Mouse (Mus musculus): ENCODE measurements around the gene Met.
A peak's percentile ranks its signal among the peaks of the same experiment; 100 is the strongest.

Met gene

DNA sequence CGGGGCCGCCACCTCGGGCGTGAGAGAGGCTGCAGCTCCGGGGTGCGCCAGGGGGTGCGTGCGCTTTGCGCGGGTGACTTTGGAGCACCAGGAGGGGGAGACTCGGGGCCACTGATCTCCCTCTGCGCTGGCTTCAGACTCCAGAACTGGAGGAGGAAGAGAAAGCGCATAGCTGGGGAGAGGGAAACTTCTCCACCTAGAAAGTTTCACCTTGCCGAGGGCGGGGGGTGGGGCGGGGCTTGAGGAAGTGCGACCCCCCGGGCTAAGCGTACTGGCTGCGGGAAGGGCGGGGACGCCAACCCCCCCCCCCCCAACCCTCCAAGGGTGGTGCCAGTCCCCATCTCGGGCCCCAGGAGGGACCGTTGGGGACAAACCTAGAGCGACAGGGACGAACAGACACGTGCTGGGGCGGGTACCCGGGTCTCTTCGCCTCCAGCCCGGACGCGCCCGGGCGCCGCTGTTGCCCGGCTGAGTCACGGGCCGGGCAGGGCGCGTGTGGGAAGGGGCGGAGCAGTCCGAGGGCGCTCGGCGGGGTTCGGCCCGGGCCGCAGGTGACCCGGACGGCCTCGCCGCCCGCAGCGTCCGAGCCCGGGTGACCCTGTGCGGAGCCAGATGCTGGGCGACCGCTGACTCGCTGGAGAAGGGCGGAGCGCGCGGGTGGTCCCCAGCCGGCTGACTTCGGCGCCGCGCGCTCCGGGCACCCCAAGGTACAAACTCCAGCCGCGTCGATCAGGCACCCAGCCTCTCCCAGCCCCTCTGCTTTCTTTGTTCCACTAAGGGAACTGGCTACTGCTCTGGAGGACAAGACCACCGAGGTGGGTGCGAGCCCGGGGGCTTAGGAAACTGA lies at the start of gene Met:
Gene Met, plus strand, starts transcription at position 367 of the 847 bp plus-strand sequence.
- DNase-seq (ENCODE audit: low spot score) = peak; percentile 44

DNA sequence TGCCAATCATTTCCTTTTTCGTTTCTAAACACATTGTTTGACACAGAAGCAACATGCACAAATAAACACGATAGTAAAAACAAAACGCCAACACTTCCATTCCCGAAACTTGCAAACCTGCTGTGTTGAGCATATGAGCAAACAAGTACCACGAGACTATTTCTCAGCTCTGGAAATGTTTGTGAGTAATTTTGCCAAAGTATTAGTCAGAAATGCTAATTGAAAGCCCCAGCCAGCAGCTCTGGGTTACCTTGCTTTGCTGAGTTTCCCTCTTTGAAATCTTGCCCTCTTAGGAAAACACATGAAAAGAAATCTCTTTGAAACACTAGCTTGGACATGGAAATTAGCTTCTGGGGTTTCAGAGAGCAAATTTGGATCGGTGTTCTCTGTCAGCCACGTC lies 45.4 kb upstream of the Met start:
- no peak for DNase-seq (ENCODE audit: low spot score)

DNA sequence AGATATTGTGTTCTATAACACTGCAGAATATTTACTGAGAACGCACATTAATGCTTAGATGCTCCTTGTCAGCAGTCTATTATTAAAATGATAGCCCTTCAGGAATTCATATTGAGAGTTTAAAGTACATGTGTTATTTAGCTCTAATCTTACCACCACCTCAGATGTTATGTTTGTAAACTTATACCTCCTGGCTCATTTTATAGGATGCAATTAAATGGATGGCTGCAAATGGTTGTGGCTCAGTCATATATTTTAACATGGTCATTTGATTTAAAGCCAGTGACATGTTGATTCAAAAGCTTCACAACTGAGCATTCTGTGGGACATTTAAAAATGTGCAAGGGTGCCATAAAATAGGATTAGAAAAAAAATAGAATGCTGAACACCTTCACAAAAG lies 41.2 kb upstream of the Met start:
- no peak for DNase-seq (ENCODE audit: low spot score)

DNA sequence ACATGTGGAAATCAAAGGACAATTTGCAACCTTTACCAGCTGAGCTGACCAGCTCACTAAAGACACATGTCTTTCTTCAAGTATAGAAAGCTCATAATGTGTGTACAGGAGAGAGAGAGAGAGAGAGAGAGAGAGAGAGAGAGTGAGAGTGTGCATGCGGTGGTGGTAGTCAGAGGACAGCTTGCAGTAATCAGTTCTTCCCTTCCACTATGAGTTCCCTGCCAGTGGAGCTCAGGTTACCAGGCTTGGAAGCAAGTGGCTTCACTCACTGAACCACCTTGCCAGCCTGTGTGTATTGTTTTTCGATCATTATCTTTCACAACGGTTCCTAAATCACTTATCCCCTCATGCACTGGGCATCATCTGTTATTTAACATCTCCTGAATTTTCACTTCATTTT lies 34.6 kb upstream of the Met start:
- DNase-seq (ENCODE audit: low spot score) = no peak

DNA sequence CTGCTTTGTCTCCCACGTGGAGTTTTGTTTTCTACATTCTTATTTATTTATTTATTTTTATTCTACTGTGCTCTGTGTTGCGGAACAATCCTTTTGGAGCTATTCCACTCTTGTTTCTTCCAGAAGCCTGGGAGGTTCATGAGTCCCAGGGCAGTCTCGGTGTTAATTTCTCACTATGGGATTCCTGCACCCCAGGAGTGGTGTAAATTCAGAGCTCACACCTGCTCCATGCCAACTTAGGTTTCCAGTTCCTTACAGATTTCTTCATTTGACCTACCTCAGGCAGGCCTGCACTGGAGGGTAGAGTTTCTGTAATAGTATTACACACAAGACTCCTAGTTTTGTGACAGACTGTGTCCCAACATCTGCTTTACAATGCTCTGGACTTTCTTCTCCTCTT lies 34.0 kb upstream of the Met start:
- DNase-seq (ENCODE audit: low spot score) = no peak

DNA sequence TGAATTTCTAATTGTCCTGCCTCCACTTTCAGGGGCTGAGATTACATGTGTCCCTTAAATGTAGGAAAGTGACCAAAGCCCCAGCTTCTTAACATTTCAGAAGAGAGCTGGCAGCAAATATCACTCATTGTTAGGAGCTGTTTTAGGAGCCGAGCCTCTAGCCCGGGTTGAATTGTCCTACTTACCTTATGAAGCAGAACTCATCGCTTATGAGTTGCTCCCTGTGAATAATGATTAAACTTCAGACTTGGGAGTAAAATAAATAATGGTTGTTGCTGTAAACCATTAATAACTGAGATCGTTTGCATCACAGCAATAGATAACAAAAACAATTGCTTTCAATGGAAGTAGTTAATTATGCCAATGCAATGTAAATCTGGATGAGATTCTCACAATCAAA lies 20.3 kb upstream of the Met start:
- no peak for DNase-seq (ENCODE audit: low spot score)

DNA sequence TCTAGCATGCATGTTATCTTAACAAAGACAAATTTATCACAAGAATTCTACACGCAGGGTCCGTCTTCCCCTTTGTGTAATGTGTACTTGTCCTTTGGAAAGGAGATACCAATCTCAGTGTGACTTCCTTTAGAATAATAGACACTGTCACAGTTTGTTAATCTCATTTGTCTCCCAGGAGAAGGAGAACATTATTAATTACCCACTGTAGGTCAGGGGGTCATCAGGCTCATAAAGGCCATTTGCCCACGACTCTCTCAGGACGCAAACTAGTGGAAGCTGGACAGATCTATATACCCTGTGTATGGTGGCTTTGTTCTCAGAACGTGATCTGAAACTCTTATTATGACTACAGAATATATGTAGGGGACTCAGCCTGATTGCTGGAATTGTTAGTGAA lies 12.3 kb upstream of the Met start:
- DNase-seq (ENCODE audit: low spot score) = peak; percentile 70

DNA sequence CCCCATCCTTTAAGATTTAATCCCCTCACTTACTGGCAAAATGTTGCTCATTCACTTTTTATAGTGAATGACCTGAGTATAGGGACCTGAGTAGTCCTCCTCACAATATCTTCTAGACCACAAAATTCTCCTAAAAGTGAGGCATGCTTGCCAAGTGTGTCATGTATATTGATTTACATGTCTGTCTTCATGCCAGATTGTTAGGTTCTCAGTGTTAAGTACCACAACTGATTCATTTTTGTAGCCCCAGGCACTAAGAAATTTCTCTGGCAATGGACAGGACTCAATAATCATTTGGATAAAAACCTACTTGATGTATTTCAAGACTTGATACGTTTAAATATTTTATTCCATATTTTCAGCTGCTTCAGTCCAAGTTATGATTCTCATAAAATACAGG lies 8.5 kb upstream of the Met start:
- no peak for DNase-seq (ENCODE audit: low spot score)

DNA sequence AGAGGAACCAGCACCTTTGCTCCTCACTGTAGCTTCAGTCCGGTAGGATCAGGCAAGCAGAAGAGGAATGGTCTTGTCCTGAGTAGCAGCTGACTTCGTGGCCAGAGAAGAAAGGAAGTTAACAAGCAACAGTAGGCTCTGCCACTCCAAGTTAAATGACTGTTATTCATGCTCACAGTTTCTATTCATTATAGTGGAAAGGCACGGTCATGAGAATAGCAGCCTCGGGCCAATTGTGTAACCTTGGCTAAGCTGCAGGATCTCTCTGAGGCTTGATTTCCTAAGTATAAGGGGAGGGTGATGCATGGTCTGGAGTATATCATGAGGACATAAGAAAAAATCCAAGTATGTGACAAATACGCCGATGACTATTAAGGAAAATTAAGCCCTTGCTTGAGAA lies 4.0 kb upstream of the Met start:
- DNase-seq (ENCODE audit: low spot score) = no peak

DNA sequence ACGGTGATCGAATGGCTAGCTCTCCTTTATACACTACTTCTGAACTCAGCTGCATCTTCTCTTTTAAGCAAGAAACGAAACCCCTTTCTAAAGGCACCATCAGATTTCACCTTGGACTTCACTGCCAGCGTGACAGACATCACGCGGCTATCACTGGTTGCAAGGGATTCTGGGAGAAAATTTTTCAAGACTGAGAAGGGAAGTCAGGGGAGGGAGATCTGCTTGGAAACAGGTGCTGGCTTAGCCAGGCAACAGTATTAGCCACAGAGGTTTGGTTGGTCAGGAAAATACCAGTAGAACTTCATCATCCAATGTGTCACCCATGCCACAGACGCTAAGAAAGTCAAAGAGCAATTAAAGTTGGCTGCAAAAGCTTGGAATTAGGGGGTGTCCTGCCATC lies 2.2 kb upstream of the Met start:
- no peak for DNase-seq (ENCODE audit: low spot score)

DNA sequence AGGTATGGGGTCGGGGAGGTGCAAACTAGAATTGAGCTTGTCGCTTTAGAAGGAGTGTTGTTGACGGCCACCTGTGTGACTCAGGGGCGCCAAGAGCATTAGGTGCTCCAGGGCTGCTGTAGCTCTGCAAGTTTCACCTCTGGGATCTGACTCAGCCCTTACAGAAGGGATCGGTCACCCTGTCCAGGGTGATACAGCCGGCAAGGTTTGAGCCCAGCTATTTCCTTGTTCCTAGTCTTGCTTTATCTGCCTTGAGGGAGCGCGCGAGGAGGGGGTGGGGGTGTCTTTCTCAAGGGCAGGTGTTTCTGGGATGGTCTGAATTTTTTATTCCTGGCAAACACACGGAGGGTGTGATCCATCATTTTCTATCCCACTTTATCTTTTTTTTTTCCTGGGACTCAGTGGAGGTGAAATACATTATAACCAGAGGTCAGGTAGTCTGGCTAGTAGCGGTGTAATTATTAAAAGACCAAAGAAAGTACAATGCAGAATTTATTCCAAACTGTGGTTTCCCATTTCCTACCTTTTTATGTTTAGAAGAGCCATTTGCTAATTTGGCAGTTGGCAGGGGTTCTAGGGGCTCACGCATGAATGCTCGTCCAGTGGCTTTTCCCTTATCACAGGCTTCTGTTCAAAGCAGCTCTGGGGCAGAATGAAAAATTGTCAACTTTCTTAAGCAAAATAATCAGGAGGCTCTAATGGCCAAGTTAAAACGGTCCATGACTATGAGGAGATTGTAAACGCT lies 853 bp downstream of the Met start:
- DNase-seq (ENCODE audit: low spot score) = peak; percentile 25

DNA sequence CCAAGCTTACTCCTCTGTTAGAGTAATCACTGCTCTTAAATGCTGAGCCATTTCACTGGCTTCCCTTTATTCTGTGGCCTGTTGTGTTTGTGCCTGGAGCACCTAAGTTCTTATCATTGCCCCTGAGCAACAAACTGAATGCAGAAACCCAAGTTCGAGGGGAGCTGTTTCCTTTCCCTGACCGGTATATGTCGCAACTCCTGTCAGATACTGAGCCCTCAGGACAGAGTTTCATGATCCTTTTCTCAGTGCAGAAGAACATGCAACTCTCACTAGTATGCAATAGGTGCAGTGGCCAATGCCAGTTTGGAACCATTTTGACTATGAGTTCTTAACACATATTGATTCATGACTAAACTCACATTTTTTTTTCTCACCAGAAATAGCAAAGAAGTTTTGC lies 2.9 kb downstream of the Met start:
- DNase-seq (ENCODE audit: low spot score) = no peak

DNA sequence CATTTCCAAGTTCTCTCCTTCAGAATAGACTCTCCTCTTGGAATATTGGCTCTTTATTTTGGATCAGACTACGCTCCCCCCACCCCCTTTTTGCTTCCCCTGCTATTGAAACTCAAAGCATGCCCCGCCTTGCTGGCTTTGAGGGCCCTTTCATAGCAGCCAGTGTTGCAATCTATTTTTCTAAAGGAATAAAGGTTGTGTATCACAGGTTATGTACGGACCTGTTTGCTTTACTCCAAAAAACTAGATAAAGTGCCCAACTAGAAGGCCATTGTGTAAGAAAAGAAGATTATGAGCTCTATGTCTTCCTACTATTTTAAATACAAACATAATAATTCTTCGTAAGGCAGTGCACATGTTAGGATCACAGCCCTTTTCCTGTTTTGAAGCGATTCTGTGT lies 5.4 kb downstream of the Met start:
- DNase-seq (ENCODE audit: low spot score) = no peak

DNA sequence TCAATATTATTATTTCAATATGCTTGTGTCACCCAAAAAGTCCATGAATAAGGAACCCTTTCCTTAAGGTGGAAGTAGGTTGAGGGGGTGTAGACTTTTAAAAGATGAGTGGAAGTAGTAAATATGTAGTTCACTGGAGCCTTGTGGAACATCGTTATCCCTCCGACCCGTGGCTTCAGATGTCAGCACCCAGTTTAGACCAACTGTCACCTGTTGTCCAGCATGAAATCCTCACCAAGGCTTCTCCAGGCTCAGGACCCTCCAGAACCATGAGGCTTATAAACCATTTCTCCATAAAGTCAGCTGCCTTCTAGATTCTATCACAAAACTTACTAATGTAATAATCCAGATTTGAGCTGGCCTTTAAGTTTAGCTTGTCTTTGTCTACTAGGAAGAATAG lies 9.5 kb downstream of the Met start:
- no peak for DNase-seq (ENCODE audit: low spot score)

DNA sequence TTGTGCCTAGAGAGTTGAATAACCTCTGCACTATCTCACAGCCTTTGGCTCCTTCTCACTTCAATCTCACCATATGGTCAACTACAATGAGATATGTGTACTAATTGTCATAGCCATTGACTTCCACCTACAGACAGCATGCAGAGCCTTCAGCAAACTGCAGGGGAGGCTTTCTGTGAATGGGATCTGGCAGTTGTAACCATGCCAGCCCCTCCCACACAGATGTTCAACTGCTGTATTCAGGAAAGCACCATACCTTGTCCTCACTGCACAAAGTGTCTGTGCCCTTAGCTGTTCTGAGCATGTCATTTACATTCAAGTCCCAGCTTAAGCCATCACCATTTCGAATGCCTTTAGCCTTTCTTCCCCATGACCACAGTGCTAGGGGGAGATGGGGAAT lies 14.2 kb downstream of the Met start:
- no peak for DNase-seq (ENCODE audit: low spot score)

DNA sequence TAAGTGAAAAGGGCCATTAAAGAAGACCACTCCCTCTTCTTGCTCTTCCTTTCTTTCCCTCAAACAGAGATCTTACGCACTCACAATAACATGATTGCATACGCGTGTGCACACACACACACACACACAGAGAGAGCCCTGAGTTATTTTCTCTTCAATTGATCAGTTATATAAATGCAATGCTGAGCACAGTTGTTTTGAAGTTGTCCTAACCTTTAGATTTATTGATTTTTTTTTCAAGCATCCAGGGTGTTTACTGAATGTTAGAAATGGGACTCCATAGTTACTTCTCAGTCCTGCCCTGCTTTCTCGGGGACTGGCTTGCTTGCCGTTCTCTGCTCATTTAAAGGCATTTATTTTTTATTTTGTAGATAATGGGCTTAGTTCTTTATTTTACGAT lies 14.7 kb downstream of the Met start:
- DNase-seq (ENCODE audit: low spot score) = no peak

DNA sequence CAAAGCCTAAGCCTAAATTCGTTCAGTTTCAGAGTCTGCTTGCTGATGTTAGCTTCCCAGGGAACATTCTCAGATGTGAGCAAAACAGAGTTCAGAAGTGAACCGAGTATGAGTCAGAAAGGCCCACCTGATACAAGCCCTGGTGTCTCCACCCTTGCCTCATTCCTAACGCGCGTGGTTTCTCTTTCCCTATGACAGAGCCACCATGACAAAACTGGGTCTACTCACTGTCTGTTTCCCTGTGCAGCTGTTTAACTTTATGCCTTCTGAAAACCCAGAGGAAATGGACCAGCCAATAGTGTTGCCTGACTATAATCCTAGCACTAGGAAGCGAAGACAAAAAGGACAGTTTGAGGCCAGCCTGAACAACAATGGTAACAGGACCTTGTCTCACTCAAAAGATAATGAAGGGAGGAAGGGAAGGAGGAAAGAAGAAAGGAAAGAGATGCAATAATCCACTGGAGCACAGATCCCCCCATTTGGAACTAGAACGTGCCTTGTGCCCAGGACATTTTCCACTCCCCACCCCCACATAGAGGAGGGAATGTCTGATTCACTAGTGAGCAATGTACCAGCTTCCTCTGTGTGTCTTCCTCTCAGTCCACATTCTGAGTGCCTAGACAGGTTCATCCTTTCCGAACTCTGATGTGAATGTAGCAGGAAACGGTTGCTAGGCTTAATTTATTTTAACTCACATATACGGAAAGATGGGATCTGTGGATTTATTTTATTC lies 15.4 kb downstream of the Met start:
- DNase-seq (ENCODE audit: low spot score) = no peak

DNA sequence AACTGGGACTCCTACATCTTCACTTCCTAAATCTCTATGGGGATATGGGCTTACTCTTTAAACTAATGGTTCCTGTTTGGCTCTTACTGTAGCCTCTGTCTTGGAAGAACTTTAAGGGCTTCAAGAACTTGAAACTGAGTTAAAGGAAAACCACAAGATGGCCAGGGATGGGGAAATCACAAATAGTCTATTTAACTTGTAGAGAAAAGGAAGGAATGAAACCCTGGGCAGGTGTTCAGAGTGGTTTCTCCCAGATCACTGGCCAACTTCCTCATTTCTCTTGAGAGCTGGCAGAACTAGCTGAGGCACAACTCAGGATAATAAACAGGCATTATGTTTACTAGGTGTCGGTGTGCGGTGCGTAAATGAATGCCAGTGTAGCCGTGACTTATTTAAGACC lies 17.5 kb downstream of the Met start:
- DNase-seq (ENCODE audit: low spot score) = no peak

DNA sequence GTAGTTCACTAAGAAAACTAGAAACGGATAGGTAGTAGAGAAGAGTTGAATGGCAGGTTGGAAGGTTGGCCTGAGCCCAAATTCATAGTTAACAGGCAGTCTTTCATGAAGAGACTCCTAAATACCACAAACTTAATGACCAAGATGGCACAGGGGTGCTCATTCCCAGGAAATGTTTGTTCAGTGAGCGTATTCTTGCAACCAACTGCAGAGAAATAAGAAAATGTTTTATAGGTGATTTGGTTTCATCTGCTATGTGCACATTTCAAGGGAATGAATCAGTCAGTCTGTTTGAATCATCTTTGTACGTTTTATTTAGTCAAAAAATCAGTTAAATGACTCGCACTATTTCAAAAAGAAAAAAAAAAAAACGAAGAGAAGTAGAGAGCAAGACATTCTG lies 21.6 kb downstream of the Met start:
- DNase-seq (ENCODE audit: low spot score) = no peak

DNA sequence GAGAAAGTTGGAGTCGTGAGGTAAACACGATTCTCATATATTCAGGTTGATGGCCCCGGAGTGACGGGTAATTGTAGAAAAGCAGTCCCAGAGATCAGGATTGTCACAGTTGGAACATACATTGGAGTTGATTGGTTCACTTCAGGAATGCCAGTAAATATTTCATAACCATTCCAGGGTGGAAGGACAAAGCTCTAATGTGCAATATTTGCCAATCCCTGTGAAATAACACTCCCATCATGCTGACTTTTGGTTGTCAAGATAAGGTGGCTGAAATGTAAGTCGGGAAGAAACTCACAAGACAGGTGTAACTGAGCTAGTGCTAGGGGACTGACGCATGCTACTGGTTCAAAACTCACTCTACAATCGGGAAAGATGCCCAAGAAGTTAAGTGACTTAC lies 22.2 kb downstream of the Met start:
- DNase-seq (ENCODE audit: low spot score) = no peak

DNA sequence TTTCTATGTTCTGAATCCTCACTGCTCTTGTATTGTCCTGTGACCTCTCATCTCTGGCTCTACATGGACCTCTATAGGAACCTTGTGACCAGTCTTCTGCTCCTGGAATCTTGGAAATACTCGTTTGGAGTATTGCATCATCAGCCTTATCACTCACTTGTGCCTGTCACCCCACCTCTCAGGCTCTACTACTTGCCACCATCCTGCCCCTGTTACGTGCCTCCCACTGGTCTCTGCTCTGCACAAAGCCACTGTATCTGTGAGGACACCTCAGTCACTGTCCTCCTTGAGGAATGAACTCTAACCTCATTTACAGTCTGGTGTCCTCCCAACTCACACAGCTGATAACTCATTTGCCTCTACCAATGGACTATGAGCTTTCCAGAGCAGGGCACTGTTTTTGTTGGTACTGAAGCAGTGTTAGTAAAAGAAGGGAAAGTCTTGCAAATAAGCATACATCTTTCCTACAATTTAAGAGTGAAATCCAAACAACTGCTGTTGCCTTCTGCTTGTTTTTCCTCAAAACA lies 24.8 kb downstream of the Met start:
- no peak for DNase-seq (ENCODE audit: low spot score)

DNA sequence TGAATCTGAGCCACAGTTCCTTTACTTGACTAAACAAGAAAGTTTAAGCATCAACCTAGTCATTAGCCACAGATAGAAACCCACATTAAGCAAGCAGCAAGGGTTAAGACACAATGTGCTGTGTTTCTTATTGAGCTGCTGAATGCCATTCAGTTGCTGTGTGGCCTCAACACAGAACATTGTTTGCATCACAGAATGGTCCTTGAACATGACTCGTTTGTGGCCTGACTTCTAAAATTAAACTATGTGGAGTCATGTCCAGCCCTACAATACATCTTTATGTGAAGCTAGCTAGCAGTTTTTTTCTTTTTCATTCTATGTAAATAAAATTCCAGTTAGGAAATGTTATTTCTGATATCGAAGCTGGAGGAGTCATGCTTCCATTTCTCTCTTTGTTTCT lies 27.2 kb downstream of the Met start:
- no peak for DNase-seq (ENCODE audit: low spot score)

DNA sequence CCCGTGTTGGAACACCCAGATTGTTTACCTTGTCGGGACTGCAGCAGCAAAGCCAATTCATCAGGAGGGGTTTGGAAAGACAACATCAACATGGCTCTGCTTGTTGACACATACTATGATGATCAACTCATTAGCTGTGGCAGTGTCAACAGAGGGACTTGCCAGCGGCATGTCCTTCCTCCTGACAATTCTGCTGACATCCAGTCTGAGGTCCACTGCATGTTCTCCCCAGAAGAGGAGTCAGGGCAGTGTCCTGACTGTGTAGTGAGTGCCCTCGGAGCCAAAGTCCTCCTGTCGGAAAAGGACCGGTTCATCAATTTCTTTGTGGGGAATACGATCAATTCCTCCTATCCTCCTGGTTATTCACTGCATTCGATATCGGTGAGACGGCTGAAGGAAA lies 27.9 kb downstream of the Met start:
- DNase-seq (ENCODE audit: low spot score) = no peak

All from embryo, embryonic 10 days (tissue).